Mouse (Mus musculus): Measurements from ENCODE around the gene Hoxd9. TPM values are rescaled to one million over a fixed set of nuclear protein-coding genes. Genes with fewer than 3 reads are reported as not detected.

The Hoxd9 gene
- total and polyA plus RNA-seq, 2 experiments from 2014 or later: not detected

DNA sequence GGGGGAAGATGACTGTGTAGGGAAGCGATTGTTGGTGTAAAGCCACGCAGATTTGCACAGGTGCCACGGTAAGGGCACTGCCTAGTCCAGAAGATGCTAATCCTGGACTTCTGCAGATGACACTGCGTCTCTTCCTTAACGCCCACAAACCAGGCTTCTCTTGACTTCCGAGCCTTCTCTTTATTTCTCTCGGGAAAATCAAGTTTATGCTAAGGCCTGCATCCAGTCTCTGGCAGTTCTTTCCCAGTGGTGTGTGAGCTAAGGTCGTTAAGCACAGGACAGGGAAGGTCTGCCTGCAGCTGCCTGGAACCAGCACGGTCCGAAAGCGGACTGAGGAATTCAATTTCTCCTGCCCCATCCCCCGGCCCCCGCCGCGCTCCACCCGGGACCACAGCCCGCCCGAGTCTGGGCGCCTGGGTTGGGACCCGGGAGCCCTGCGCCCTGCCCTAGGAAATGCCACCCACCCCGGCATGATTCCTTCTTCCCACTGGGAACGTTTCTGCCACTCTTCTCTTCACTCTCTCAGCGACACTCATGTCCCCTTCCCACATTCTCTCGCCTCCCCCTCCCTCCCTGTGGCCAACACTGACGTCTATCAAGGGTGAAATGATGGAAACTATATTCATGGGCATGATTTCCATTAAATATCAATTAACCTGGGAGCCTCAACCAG, 6.3 kb downstream of the Hoxd9 start:
- H3K9me3 ChIP-seq (ENCODE audit: low read length): no peaks in the 10 kb centered on the region
- no peak for TF ChIP-seq CTCF (IDR thresholded peaks at IDR 0.05; ENCODE audit: low read depth)
- no peaks in the 10 kb centered on the region for H3K36me3 ChIP-seq (ENCODE audit: insufficient read depth, low read length)
- H3K4me2 ChIP-seq (ENCODE audit: low read depth, low read length): no peak overlapping the region
- ATAC-seq (no peak), DNase-seq (ENCODE audit: low spot score) (no peak)
- H3K27me3 ChIP-seq (ENCODE audit: insufficient read depth, low read length): peaks cover 92% of the 10 kb centered on the region
- no peak overlapping the region for H3K27ac ChIP-seq
- H3K9ac ChIP-seq (replicated peaks; ENCODE audit: low read length): no peak overlapping the region
- no peaks in the 10 kb centered on the region for H3K4me1 ChIP-seq (ENCODE audit: insufficient read depth, low read length)
- no peak overlapping the region for H3K4me3 ChIP-seq (ENCODE audit: low read length)
- 2% methylated on average over 26 of the region's 26 CpGs for WGBS

DNA sequence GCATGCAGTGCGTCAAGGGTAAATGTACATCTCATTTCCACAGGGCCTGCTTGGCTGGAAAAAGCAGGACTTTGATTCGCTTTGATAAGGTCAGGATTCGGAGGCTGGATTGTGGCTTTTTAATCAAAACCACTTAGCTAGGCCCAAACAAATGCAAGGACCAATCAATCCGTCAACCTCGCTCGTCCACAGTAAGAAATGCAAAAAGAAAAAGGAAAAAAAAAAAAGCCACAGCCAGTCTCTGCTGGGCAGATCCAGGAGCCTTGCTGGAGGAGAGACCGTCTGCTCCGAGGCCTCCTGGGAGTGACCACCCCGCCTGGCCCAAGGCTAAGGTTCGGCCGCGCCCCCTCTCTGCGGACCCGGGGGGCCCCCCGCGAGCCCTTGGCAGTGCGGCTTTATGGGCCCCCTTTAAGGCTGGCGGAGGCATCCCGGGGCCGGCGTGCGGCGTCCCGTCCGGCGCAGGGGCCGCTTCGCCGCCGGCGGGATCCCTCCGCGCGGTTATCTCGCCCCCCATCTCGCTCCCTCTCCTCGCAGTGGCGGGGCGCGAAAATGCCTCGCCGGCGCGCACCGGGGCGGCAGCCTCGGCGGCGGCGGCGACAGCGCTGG, 7.0 kb downstream of the Hoxd9 start, which contains the start of gene Hoxd8:
Hoxd8 (plus strand) TSS at position 223 of the 606 bp plus-strand sequence.
- H3K9ac ChIP-seq (replicated peaks; ENCODE audit: low read length): no peak within 1 kb of the TSS
- WGBS: 2% methylated on average over 32 of the region's 52 CpGs
- no peaks in the 10 kb centered on the region for H3K9me3 ChIP-seq (ENCODE audit: low read length)
- no peaks in the 10 kb centered on the region for H3K36me3 ChIP-seq (ENCODE audit: insufficient read depth, low read length)
- H3K4me2 ChIP-seq (ENCODE audit: low read depth, low read length): peak within 1 kb of the TSS; percentile 48
- DNase-seq (ENCODE audit: low spot score) (no peak), ATAC-seq (no peak; the same call in 1 of the 2 replicates)
- H3K27me3 ChIP-seq (ENCODE audit: insufficient read depth, low read length): peaks cover 92% of the 10 kb centered on the region
- H3K27ac ChIP-seq: no peak within 1 kb of the TSS
- H3K4me1 ChIP-seq (ENCODE audit: insufficient read depth, low read length): no peaks in the 10 kb centered on the region
- no peak for TF ChIP-seq CTCF (IDR thresholded peaks at IDR 0.05; ENCODE audit: low read depth)
- H3K4me3 ChIP-seq (ENCODE audit: low read length): peak within 1 kb of the TSS; percentile 26

- peaks cover 92% of the 10 kb centered on the region for H3K27me3 ChIP-seq (ENCODE audit: insufficient read depth, low read length)
- H3K27ac ChIP-seq: no peak overlapping the region
- WGBS: 6% methylated on average over 24 of the region's 66 CpGs
Measured at GRCm38 (mm10) chr2:74704999-74705466, 7.5 kb downstream of the Hoxd9 start.

GRCm38 (mm10) chr2:74705467-74706089, 8.1 kb downstream of the Hoxd9 start:
- no peaks in the 10 kb centered on the region for H3K36me3 ChIP-seq (ENCODE audit: insufficient read depth, low read length)
- ATAC-seq: peak; percentile 35; the same call in 1 of the 2 replicates
- no peak for TF ChIP-seq CTCF (IDR thresholded peaks at IDR 0.05; ENCODE audit: low read depth)
- peak overlapping the region; percentile 48 for H3K4me2 ChIP-seq (ENCODE audit: low read depth, low read length)
- no peaks in the 10 kb centered on the region for H3K4me1 ChIP-seq (ENCODE audit: insufficient read depth, low read length)
- peaks cover 92% of the 10 kb centered on the region for H3K27me3 ChIP-seq (ENCODE audit: insufficient read depth, low read length)
- 2% methylated on average over 57 of the region's 85 CpGs for WGBS
- no peaks in the 10 kb centered on the region for H3K9me3 ChIP-seq (ENCODE audit: low read length)
- no peak overlapping the region for H3K27ac ChIP-seq
- peak overlapping the region; percentile 26 for H3K4me3 ChIP-seq (ENCODE audit: low read length)
- DNase-seq (ENCODE audit: low spot score): no peak
- H3K9ac ChIP-seq (replicated peaks; ENCODE audit: low read length): no peak overlapping the region

More at GRCm38 (mm10) chr2:74704999-74705466, 7.5 kb downstream of the Hoxd9 start:
- peak; percentile 28; the same call in 1 of the 2 replicates for ATAC-seq
- Histone ChIP-seq H3K9ac (replicated peaks; ENCODE audit: low read length) (no peak overlapping the region), H3K4me3 (ENCODE audit: low read length) (peak overlapping the region; percentile 26), H3K4me2 (ENCODE audit: low read depth, low read length) (peak overlapping the region; percentile 48), H3K36me3 (ENCODE audit: insufficient read depth, low read length) (no peaks in the 10 kb centered on the region), H3K9me3 (ENCODE audit: low read length) (no peaks in the 10 kb centered on the region), H3K4me1 (ENCODE audit: insufficient read depth, low read length) (no peaks in the 10 kb centered on the region)
- no peak for TF ChIP-seq CTCF (IDR thresholded peaks at IDR 0.05; ENCODE audit: low read depth)
- DNase-seq (ENCODE audit: low spot score): no peak

DNA sequence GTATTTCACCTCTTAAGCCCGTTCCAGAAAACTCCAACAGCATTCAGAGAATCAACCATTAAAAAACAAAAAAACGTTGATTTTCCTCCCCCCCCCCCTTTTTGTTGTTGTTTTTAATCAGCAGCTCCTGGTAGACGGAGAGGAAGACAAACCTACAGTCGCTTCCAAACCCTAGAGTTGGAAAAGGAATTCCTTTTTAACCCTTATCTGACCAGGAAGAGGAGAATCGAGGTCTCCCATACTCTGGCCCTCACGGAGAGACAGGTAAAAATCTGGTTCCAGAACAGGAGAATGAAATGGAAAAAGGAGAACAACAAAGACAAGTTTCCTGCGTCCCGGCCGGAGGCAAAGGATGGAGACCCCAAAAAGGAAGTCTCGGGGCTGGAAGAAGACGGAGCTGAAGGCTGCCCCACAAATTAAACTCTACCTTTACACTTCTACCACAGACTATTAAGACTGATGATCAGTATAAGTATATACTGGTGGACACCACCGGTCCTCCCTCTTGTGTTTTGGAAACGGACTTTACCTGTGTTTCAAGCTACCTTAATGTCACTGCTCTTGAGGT, 8.9 kb downstream of the Hoxd9 start:
- H3K9me3 ChIP-seq (ENCODE audit: low read length): no peaks in the 10 kb centered on the region
- H3K4me2 ChIP-seq (ENCODE audit: low read depth, low read length): no peak overlapping the region
- H3K27ac ChIP-seq: no peak overlapping the region
- no peaks in the 10 kb centered on the region for H3K4me1 ChIP-seq (ENCODE audit: insufficient read depth, low read length)
- no peaks in the 10 kb centered on the region for H3K36me3 ChIP-seq (ENCODE audit: insufficient read depth, low read length)
- H3K9ac ChIP-seq (replicated peaks; ENCODE audit: low read length): no peak overlapping the region
- H3K4me3 ChIP-seq (ENCODE audit: low read length): no peak overlapping the region
- TF ChIP-seq CTCF (IDR thresholded peaks at IDR 0.05; ENCODE audit: low read depth): no peak
- no peak for ATAC-seq
- no peak for DNase-seq (ENCODE audit: low spot score)
- WGBS: 3% methylated on average over 13 of the region's 13 CpGs
- H3K27me3 ChIP-seq (ENCODE audit: insufficient read depth, low read length): peaks cover 86% of the 10 kb centered on the region

GRCm38 (mm10) chr2:74707599-74707998, 10.1 kb downstream of the Hoxd9 start:
- Histone ChIP-seq H3K4me3 (ENCODE audit: low read length) (no peak overlapping the region), H3K36me3 (ENCODE audit: insufficient read depth, low read length) (no peaks in the 10 kb centered on the region), H3K4me1 (ENCODE audit: insufficient read depth, low read length) (no peaks in the 10 kb centered on the region), H3K27ac (no peak overlapping the region), H3K9me3 (ENCODE audit: low read length) (no peaks in the 10 kb centered on the region), H3K27me3 (ENCODE audit: insufficient read depth, low read length) (peaks cover 91% of the 10 kb centered on the region), H3K4me2 (ENCODE audit: low read depth, low read length) (no peak overlapping the region), H3K9ac (replicated peaks; ENCODE audit: low read length) (no peak overlapping the region)
- ATAC-seq (no peak), DNase-seq (ENCODE audit: low spot score) (no peak)
- no peak for TF ChIP-seq CTCF (IDR thresholded peaks at IDR 0.05; ENCODE audit: low read depth)
- WGBS: 8% methylated on average over 7 of the region's 7 CpGs

All from hindbrain, postnatal 0 days (tissue).